In genomic region chr17:5089541-5089940, GRCm38 (mm10) we compare ENCODE assay signal across 8 mouse cellular contexts.
A peak's percentile ranks its signal among the peaks of the same experiment; 100 is the strongest.
DNase-seq lines count a peak whose midpoint lies in the region; ATAC-seq lines count a peak whose summit lies in the region.

No protein-coding gene starts in this region.

- no peak overlapping the region for H3K9ac ChIP-seq in neural tube, embryonic 11.5 days (ENCODE audit: low read length)
- no peak overlapping the region for H3K9ac ChIP-seq in limb, embryonic 12.5 days (replicated peaks)
- no peak overlapping the region for H3K9ac ChIP-seq in midbrain, embryonic 14.5 days (replicated peaks; ENCODE audit: low read length)

- H3K36me3 ChIP-seq in neural tube, embryonic 11.5 days (ENCODE audit: control insufficient read depth, insufficient read depth, low read length), result no peaks in the 10 kb centered on the region
- peaks cover 11% of the 10 kb centered on the region; the same call in 1 of the 2 replicates for H3K36me3 ChIP-seq in limb, embryonic 12.5 days
- H3K36me3 ChIP-seq in midbrain, embryonic 14.5 days (ENCODE audit: control insufficient read depth, insufficient read depth, low read length), result no peaks in the 10 kb centered on the region

- no peaks in the 10 kb centered on the region for H3K27me3 ChIP-seq in neural tube, embryonic 11.5 days (ENCODE audit: control insufficient read depth, insufficient read depth, low read length)
- no peaks in the 10 kb centered on the region for H3K27me3 ChIP-seq in limb, embryonic 12.5 days
- no peaks in the 10 kb centered on the region for H3K27me3 ChIP-seq in midbrain, embryonic 14.5 days (ENCODE audit: control insufficient read depth, insufficient read depth, low read length)

- H3K4me3 ChIP-seq in neural tube, embryonic 11.5 days (ENCODE audit: low read depth, low read length), result no peak overlapping the region
- no peak overlapping the region for H3K4me3 ChIP-seq in limb, embryonic 12.5 days (replicated peaks)
- no peak overlapping the region for H3K4me3 ChIP-seq in midbrain, embryonic 14.5 days (replicated peaks; ENCODE audit: low read depth, low read length)

- WGBS in neural tube, embryonic 11.5 days, result 10% methylated on average over 12 of the region's 12 CpGs
- WGBS in limb, embryonic 12.5 days, result 6% methylated on average over 12 of the region's 12 CpGs
- WGBS in midbrain, embryonic 14.5 days, result 21% methylated on average over 12 of the region's 12 CpGs

- no peak overlapping the region for H3K27ac ChIP-seq in neural tube, embryonic 11.5 days (ENCODE audit: low read depth, low read length)
- H3K27ac ChIP-seq in limb, embryonic 12.5 days, result peak overlapping the region; percentile 53; the same call in 1 of the 2 replicates
- no peak overlapping the region for H3K27ac ChIP-seq in midbrain, embryonic 14.5 days (replicated peaks; ENCODE audit: low read depth, low read length)

- no peak overlapping the region for H3K4me2 ChIP-seq in neural tube, embryonic 11.5 days (ENCODE audit: low read depth)
- peak overlapping the region; percentile 29; the same call in 1 of the 2 replicates for H3K4me2 ChIP-seq in limb, embryonic 12.5 days
- H3K4me2 ChIP-seq in midbrain, embryonic 14.5 days (ENCODE audit: low read length), result no peak overlapping the region

- no peaks in the 10 kb centered on the region for H3K9me3 ChIP-seq in neural tube, embryonic 11.5 days (ENCODE audit: control insufficient read depth, low read length)
- no peaks in the 10 kb centered on the region for H3K9me3 ChIP-seq in limb, embryonic 12.5 days
- no peaks in the 10 kb centered on the region for H3K9me3 ChIP-seq in midbrain, embryonic 14.5 days (ENCODE audit: control insufficient read depth, low read length)

- peaks cover 12% of the 10 kb centered on the region for H3K4me1 ChIP-seq in neural tube, embryonic 11.5 days (ENCODE audit: control insufficient read depth, insufficient read depth, low read length)
- H3K4me1 ChIP-seq in limb, embryonic 12.5 days (replicated peaks), result peaks cover 48% of the 10 kb centered on the region
- H3K4me1 ChIP-seq in midbrain, embryonic 14.5 days (ENCODE audit: control insufficient read depth, insufficient read depth, low read length), result peaks cover 34% of the 10 kb centered on the region

- ATAC-seq in neural tube, embryonic 11.5 days (ENCODE audit: insufficient read depth, low FRiP score, low TSS enrichment), result no peak
- no peak; the same call in 1 of the 2 replicates for ATAC-seq in limb, embryonic 12.5 days (ENCODE audit: insufficient number of reproducible peaks, insufficient read depth, low FRiP score, low TSS enrichment, low read depth)
- ATAC-seq in midbrain, embryonic 14.5 days (ENCODE audit: low FRiP score, low TSS enrichment), result no peak

- peak; percentile 65 for DNase-seq in adrenal gland, postnatal 10 days
- DNase-seq in adrenal gland, adult 2 months, result no peak
- DNase-seq in neural tube, embryonic 11.5 days (ENCODE audit: low spot score), result peak; percentile 40
- no peak for DNase-seq in neural tube, embryonic 10.5 days (ENCODE audit: extremely low spot score, low spot score)
- peak; percentile 79 for DNase-seq in thymus, postnatal 4 days
- no peak for DNase-seq in cerebellum, adult 18-20 months
- DNase-seq in midbrain, embryonic 14.5 days, result no peak

Comparison
In these comparisons a context has a peak if more than half of its experiments do, and no peak if none do; other contexts are left out.
1. DNase-seq: peak in adrenal gland, postnatal 10 days (single experiment), neural tube, embryonic 11.5 days (single experiment) and thymus, postnatal 4 days (single experiment); none in adrenal gland, adult 2 months (single experiment), neural tube, embryonic 10.5 days (single experiment), cerebellum, adult 18-20 months (0 of 2) and midbrain, embryonic 14.5 days (single experiment).